Mouse (Mus musculus) bone marrow, adult 2 months (tissue): ENCODE measurements around the gene Podxl.

Experiments used
- CTCF ChIP-seq: fragments of 200-500 bp; IDR thresholded peaks from 2 replicates; pipeline ENCODE4 v1.5.1; 2011; ENCODE audit warnings: low read length, control low read depth; ENCODE audit not compliant: control insufficient read depth, insufficient read depth
- POLR2A ChIP-seq: fragments of 200-500 bp; IDR thresholded peaks from 2 replicates; pipeline ENCODE4 v1.6.1; 2011; ENCODE audit warnings: low read depth, mild to moderate bottlenecking, control low read depth, low read length, borderline replicate concordance; ENCODE audit not compliant: control insufficient read depth

- TF ChIP-seq CTCF (no peak), POLR2A (no peak)
Measured at GRCm38 (mm10) chr6:31513726-31514125, 50.1 kb downstream of the Podxl start.
